Mouse (Mus musculus): Measurements from ENCODE around the gene Rps27a.

The Rps27a gene

GRCm38 (mm10) chr11:29512818-29513535 is 34.9 kb downstream of the Rps27a start:
- DNase-seq (ENCODE audit: low read depth) = no peak

DNA sequence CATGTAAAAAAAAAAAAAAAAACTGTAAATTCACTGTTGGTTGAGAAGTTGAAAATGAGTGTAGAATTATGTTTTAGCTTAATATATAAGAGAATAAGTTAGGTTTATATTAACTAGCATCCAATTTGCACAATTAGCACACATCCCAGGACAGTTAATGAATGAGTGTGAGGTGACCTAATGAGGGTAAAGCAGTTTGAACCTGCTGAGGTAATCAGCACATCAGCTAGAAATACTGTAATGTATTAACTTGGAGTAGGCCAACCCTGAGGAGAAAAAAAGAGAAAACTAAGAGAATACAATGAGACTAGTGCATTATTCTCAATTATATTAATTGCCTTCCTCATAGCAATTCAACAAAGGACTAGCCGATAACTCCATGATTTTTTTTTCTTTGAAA is 38.5 kb downstream of the Rps27a start:
- DNase-seq (ENCODE audit: low read depth) = no peak

GRCm38 (mm10) chr11:29504899-29505625 is 42.8 kb downstream of the Rps27a start:
- peak; percentile 26 for DNase-seq (ENCODE audit: low read depth)

DNA sequence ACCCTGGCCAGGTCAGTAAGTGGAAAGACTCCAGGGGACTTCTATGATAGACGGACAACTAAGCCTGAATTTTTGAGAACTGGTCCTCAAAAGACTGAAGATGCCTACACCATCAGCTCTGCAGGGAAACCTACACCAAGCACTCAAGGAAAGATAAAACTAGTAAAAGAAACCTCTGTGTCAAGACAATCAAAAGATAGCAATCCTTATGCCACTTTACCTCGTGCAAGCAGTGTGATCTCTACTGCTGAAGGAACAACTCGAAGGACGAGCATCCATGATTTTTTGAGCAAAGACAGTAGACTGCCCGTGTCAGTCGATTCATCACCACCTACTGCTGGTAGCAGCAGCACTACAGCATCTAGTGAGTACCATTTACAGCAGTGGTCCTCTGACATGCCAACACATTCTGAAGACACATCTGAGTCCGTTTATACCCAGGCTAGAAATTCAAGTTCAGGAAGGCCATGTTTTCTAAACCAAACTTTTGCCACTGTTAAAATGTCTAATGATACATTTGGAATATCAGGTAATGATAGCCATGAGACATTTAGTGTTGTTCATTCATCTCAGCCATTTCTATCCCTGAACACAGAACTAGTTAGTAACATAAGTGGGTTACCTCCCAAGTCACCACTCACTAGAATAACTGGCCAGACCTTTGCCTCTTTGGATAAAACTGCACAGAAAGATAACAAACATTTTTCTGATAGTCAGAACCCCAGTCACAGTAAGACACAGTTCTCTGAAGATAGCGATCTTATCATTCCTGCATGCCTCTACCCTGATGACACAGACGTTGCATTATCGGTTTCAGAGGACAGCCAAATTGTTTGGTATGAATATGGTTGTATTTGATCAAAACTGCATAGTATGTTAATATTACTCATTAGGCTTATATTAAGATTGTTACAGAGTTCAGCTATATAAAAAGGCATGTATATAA is 43.7 kb downstream of the Rps27a start:
- DNase-seq (ENCODE audit: low read depth) = peak; percentile 72

GRCm38 (mm10) chr11:29496962-29497361 is 50.9 kb downstream of the Rps27a start:
- DNase-seq (ENCODE audit: low read depth) = no peak
